In genomic region chr13:13437460-13438015, GRCm38 (mm10) we compare ENCODE assay signal across 8 mouse cellular contexts. TPM values are rescaled to one million over a fixed set of nuclear protein-coding genes. Genes with fewer than 3 reads are reported as not detected.
DNase-seq lines count a peak whose midpoint lies in the region; ATAC-seq and TF ChIP-seq lines count a peak whose summit lies in the region.
"Not testable (repeated sequence)": the region's sequence is repeated elsewhere in the genome, so short reads cannot be mapped to it uniquely, and the experiment has no call there.

Nid1 (plus strand) TSS chr13:13437551.

- H3K4me3 ChIP-seq in C2C12 (ENCODE audit: insufficient read depth, poor library complexity, severe bottlenecking): peak within 1 kb of the TSS; percentile 28
- H3K4me3 ChIP-seq in brown adipose tissue, adult 24 weeks (ENCODE audit: insufficient read depth, low read depth, low read length): peak within 1 kb of the TSS; percentile 62
- H3K4me3 ChIP-seq in heart, embryonic 14.5 days (ENCODE audit: control insufficient read depth in 1 of 2, insufficient read depth in 1 of 2, low read depth in 1 of 2, low read length in 2 of 2): peak within 1 kb of the TSS; percentile 29 to 50
- H3K4me3 ChIP-seq in intestine, embryonic 16.5 days (ENCODE audit: low read length): peak within 1 kb of the TSS; percentile 36
- H3K4me3 ChIP-seq in limb, embryonic 10.5 days: peak within 1 kb of the TSS; percentile 33
- H3K4me3 ChIP-seq in lung, postnatal 0 days (ENCODE audit: low read depth, low read length): peak within 1 kb of the TSS; percentile 21; the same call in 1 of the 2 replicates
- peak within 1 kb of the TSS; percentile 28 for H3K4me3 ChIP-seq in neural tube, embryonic 15.5 days (replicated peaks)

- not testable (repeated sequence) for H3K36me3 ChIP-seq in C2C12 (ENCODE audit: control insufficient read depth, insufficient read depth); heart, embryonic 14.5 days (ENCODE audit: control insufficient read depth, insufficient read depth, low read length); intestine, embryonic 16.5 days (ENCODE audit: control insufficient read depth, insufficient read depth, low read length); limb, embryonic 10.5 days; lung, postnatal 0 days (ENCODE audit: insufficient read depth, low read length); neural tube, embryonic 15.5 days

- H3K79me2 ChIP-seq in C2C12 (ENCODE audit: control insufficient read depth, insufficient read depth): peaks cover 22% of the 10 kb centered on the region

- H3K9ac ChIP-seq in heart, embryonic 14.5 days (ENCODE audit: low read length); intestine, embryonic 16.5 days (ENCODE audit: low read depth, low read length); lung, postnatal 0 days (replicated peaks; ENCODE audit: low read depth); neural tube, embryonic 15.5 days (replicated peaks): not testable (repeated sequence)

- H3K79me3 ChIP-seq in C2C12 (ENCODE audit: low read depth): peaks cover 12% of the 10 kb centered on the region

- H3K4me1 ChIP-seq in brown adipose tissue, adult 24 weeks (ENCODE audit: control insufficient read depth, insufficient read depth, insufficient read length, low read length); heart, embryonic 14.5 days (ENCODE audit: control insufficient read depth in 2 of 2, insufficient read depth in 2 of 2, low read length in 2 of 2); intestine, embryonic 16.5 days (ENCODE audit: control insufficient read depth, insufficient read depth, low read length); limb, embryonic 10.5 days; lung, postnatal 0 days (ENCODE audit: insufficient read depth, low read depth, low read length); neural tube, embryonic 15.5 days: not testable (repeated sequence)

- peak within 1 kb of the TSS; percentile 68 for H3K27ac ChIP-seq in brown adipose tissue, adult 24 weeks (replicated peaks; ENCODE audit: low read depth, low read length)
- peak within 1 kb of the TSS; percentile 19 to 39; a peak in 1 of 4 replicates for H3K27ac ChIP-seq in heart, embryonic 14.5 days (replicated peaks in 1 of 2; ENCODE audit: control insufficient read depth in 1 of 2, insufficient read depth in 1 of 2, low read depth in 2 of 2, low read length in 2 of 2)
- H3K27ac ChIP-seq in intestine, embryonic 16.5 days (ENCODE audit: low read length); limb, embryonic 10.5 days; lung, postnatal 0 days (ENCODE audit: low read length); neural tube, embryonic 15.5 days (replicated peaks): not testable (repeated sequence)

- H3K9me3 ChIP-seq in heart, embryonic 14.5 days (ENCODE audit: control insufficient read depth, low read length); intestine, embryonic 16.5 days (ENCODE audit: control insufficient read depth, low read length); limb, embryonic 10.5 days (replicated peaks); lung, postnatal 0 days (ENCODE audit: low read length); neural tube, embryonic 15.5 days (replicated peaks): not testable (repeated sequence)

- H3ac ChIP-seq in C2C12 (ENCODE audit: control insufficient read depth, insufficient read length, low read depth): not testable (repeated sequence)

- H3K4me2 ChIP-seq in heart, embryonic 14.5 days (ENCODE audit: low read length): peak within 1 kb of the TSS; percentile 52
- peak within 1 kb of the TSS; percentile 40 for H3K4me2 ChIP-seq in intestine, embryonic 16.5 days (ENCODE audit: low read depth, low read length)
- peak within 1 kb of the TSS; percentile 27; the same call in 1 of the 2 replicates for H3K4me2 ChIP-seq in lung, postnatal 0 days (replicated peaks; ENCODE audit: low read depth, low read length)
- H3K4me2 ChIP-seq in neural tube, embryonic 15.5 days: peak within 1 kb of the TSS; percentile 50

- 1% methylated on average over 18 of the region's 39 CpGs for WGBS in heart, embryonic 14.5 days
- under 1% methylated on average over 28 of the region's 39 CpGs for WGBS in intestine, embryonic 16.5 days
- 0% methylated on average over 28 of the region's 39 CpGs for WGBS in limb, embryonic 10.5 days
- under 1% methylated on average over 22 of the region's 39 CpGs for WGBS in lung, postnatal 0 days
- WGBS in neural tube, embryonic 15.5 days: under 1% methylated on average over 29 of the region's 39 CpGs

- peak; percentile 83 for ATAC-seq in heart, embryonic 14.5 days (ENCODE audit: insufficient number of reproducible peaks, insufficient read depth, low FRiP score, low read depth)
- peak; percentile 76 for ATAC-seq in intestine, embryonic 16.5 days
- peak; percentile 80 for ATAC-seq in lung, postnatal 0 days
- peak; percentile 81 for ATAC-seq in neural tube, embryonic 15.5 days (ENCODE audit: low FRiP score)

- DNase-seq in frontal cortex, adult 2 months (ENCODE audit: extremely low spot score in 1 of 2, low spot score in 1 of 2); limb, embryonic 10.5 days (ENCODE audit: low spot score): not testable (repeated sequence)
- peak; percentile 49 for DNase-seq in lung, postnatal 0 days (ENCODE audit: low spot score)

- H3K27me3 ChIP-seq in C2C12 (ENCODE audit: control insufficient read depth, insufficient read depth, insufficient read length); heart, embryonic 14.5 days (ENCODE audit: control insufficient read depth, insufficient read depth, low read length); intestine, embryonic 16.5 days (replicated peaks; ENCODE audit: control insufficient read depth, insufficient read depth, low read length); limb, embryonic 10.5 days (ENCODE audit: low read depth, poor library complexity, severe bottlenecking); lung, postnatal 0 days (replicated peaks; ENCODE audit: insufficient read depth, low read length); neural tube, embryonic 15.5 days (replicated peaks): not testable (repeated sequence)

- not testable (repeated sequence) for TF ChIP-seq CTCF in C2C12 (IDR thresholded peaks at IDR 0.05; ENCODE audit: control insufficient read depth, insufficient read depth, insufficient read length); lung, postnatal 0 days (IDR thresholded peaks at IDR 0.05)

- not testable (repeated sequence) for TF ChIP-seq EP300 in lung, postnatal 0 days (IDR thresholded peaks at IDR 0.05)

RNA-seq across cellular contexts. Expression of gene Nid1, which starts in this region (rescaled TPM):
- polyA plus RNA-seq in C2C12 (2012; fragmentation: generic; extraction: Trizol): 90.0 TPM
- polyA plus RNA-seq in brown adipose tissue, adult 24 weeks (2012; ENCODE audit: insufficient read depth, insufficient read length, missing spikeins): 45.2 and 56.6 TPM in 2 replicates
- polyA plus RNA-seq in frontal cortex, adult 2 months (2012; rRNA removed): 14.1 and 15.2 TPM in 2 replicates
- 85.4 and 88.8 TPM in 2 replicates for polyA plus RNA-seq in heart, embryonic 14.5 days (2014; fragmentation: Nextera tagmentation; extraction: Ambion mirVana)
- 58.7 and 69.7 TPM in 2 replicates for polyA plus RNA-seq in intestine, embryonic 16.5 days (2015; fragmentation: Nextera tagmentation; extraction: Ambion mirVana)
- polyA plus RNA-seq in limb, embryonic 10.5 days (2016; fragmentation: Nextera tagmentation; extraction: Ambion mirVana): 46.8 and 58.6 TPM in 2 replicates
- 87.5 and 92.1 TPM in 2 replicates for polyA plus RNA-seq in lung, postnatal 0 days (2015; fragmentation: Nextera tagmentation; extraction: Ambion mirVana)
- 51.0 and 54.1 TPM in 2 replicates for polyA plus RNA-seq in neural tube, embryonic 15.5 days (2015; fragmentation: Nextera tagmentation; extraction: Ambion mirVana)
